Mouse (Mus musculus) adrenal gland, adult 8-10 months (tissue): Measurements from ENCODE around the gene St5. TPM values are rescaled to one million over a fixed set of nuclear protein-coding genes. Genes with fewer than 3 reads are reported as not detected.

ENCODE experiments used
- DNase-seq: peaks from one replicate; pipeline ENCODE4 v3.0.0; 2022
- total RNA-seq, 4 experiments: library from RNA; stranded (reverse); gene quantifications; 2 replicates each; pipeline ENCODE4 v1.2.4; 2022

The St5 gene
- total RNA-seq, 4 experiments from 2014 or later, result 26.9 to 62.4 (median 40.9) TPM

DNA sequence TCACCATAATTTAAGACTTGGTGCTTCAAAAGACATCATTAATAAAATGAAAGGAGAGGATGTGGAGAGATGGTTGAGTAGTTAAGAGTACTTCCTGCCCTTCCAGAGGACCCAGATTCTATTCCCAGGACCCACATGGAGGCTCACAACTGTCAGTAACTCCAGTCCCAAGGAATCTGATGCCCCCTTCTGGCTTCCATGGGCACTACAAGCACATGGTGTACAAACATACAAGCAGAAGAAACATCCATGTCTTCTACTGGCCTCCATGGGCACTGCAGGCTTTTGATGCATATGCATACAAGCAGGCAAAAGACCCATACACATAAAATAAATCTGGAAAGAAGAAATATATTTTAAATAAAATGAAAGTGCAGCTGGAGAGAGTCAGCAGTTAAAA lies 3.2 kb downstream of the St5 start:
- no peak for DNase-seq

DNA sequence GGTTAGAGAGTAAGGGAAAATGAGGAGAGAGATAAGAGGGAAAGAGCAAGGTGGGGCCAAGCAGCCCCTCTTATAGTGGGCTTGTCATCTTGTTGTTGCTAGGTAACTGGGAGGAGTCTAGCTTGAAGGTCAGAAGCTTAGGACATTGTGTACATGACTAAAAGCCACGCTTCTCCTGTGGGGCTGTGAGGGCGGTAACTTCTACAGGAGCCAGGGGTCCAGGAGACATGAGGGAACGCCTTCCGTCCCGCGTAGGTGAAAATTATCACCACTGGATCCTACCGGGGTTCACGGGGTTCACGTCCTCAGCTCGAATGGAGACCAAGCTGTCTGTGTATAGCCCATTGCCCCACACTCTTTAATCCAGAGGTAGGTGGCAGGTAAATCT lies 8.1 kb downstream of the St5 start:
- DNase-seq, result no peak

DNA sequence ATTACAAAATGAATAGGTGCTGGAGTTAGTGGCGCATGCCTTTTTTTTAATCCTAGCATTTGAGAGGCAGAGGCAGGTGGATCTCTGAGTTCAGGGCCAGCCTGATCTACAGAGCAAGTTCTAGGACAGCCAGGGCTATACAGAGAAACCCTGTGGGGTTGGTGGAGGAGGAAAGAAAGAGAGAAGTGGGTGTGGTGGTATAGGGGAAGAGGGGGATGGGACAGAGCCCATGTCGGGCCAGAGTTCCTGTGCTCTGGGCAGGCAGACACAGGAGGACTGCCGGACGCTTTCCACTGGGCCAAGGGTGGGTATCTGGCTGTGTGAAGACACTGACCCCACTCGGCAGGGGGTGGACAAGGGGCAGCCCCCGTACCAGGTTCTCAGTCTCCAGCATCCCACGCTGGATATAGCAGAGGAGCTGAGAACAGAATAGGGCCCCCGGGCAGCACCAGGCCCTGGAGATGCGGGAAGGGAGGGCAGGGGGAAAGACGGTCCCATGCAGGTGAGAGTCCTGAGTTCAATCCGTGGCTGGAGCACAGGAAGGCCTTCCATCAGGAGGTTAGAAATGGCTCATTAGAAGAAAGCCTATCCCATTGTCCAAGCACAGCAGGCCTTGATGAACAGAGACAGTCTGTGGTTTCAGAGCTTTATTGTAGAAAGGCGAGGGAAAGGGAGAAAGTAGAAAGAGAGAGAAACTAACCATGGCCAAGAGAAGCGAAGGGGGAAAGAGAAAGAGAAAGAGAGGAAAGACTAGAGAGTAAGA lies 8.6 kb downstream of the St5 start:
- no peak for DNase-seq

DNA sequence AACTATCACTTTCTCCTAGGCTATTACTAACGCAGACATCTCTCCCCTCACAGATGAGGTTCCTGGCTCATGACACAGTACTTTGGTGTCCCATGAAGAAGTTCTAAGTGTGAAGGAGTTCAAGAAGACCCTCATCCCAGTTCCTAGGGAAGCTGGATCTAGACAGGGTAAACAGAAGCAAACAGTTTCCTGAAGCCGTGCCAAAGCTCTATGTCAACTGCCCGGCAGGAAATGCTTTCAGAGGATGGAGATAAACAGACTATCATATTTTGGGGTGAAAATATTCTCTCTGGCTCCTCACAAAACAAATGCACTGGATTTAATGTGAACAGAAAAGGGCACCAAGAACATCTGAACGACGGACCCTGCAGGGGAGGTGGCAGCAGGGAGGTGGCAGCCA lies 12.4 kb downstream of the St5 start:
- DNase-seq, result no peak

DNA sequence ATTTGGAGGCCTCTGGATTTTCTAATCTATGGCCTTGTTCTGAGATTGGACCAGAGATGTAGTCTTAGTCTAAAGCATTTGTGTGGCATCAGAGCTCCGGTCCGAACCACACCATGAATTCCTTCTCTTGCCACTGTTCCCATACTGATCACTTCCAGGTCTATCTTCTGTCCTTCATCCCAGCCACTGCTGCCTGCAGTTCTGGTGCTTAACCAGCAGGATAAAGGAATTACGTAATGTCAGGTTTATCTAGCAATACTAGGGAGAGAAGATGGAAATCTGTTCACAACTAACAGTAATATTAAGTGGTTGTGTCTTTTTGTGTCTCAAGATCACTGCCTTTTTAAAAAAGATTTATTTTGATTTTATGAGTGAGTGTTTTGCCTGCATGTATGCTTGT lies 13.3 kb downstream of the St5 start:
- DNase-seq, result no peak

DNA sequence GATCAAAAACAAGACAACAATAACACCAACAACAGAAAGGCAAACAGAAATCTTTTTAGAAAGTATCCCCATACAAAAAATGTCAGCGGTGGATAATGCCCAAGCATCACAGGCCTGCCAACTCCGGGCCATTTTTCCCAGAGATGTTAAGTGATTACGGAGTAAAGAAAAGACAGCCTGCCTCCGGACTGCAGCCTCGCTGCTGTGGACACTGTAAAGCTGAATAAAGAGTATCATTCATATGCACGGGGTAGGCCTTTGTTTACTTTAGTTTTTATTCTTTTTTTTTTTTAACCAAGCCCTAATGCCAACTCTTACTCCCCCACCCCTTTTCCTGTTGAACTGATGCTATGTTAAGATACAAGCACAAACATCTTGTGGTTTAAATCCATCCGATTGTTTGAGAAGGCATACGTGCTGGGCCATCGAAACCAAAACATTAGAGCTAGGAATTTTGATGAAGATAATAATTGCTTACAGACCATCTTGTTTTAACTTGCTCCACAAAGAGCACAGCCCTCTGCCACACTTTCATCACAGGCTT lies 16.7 kb downstream of the St5 start:
- DNase-seq, result no peak

DNA sequence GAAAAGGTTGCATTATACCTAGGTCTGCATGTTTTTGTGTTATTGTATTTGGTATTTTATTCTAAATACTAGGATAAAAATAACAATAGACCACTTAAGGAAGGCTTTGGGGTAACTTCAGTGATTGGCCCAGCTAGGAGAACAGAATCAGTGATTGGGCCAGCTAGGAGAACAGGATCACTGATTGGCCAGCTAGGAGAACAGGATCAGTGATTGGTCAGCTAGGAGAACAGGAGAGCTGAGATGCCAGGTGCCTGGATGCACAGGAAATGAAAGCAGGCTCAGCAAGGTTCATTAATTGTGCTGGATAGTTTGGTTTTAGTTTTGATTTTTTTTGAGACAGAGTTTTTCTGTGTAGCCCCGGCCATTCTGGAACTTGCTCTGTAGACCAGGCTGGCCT lies 22.5 kb downstream of the St5 start:
- no peak for DNase-seq

DNA sequence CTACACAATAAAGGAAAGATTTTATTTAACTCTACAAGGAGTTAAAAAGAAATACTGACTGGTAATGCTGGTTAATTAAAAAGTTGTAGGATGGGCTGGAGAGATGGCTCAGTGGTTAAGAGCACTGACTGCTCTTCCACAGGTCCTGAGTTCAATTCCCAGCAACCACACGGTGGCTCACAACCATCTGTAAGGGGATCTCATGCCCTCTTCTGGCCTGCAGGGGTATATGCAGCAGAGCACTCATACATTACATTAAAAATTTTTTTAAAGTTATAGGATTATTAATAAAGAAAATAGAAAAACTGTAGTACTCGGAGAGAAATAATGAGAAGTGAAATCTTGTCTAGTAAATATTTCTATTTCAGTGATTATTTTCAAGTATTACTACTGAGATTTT lies 23.1 kb downstream of the St5 start:
- DNase-seq, result no peak

DNA sequence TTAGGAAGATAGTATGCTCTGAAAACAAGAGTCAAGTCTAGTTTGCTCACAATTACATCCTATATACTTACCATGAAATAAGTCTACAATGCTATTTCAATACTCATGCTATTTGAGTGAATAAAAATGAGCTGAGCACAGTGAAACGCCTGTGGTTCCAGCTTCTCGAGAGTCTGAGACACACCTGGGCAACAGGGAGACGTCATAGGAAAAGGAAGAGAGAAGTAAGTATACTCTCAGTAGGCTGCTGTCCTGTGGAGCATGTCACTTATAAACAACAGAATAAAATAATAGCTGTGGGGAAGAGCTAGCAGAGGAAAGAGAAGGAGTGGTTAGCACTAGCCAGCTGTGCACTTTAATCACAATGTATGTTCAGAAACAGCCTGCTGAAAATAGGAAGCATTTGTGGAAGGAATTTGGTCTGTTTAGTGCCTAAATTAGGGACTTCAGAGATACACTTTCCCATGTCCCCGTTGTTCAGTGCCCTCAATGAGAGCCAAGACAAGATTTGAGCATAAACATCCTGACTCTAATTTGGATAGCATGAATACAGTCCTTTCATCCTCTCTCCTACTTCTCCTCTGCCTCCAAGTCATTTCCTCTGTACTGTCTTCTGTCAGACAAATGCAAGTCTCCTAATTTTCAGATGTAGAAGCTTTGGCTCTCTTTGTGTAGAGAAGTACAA lies 28.3 kb downstream of the St5 start:
- DNase-seq, result no peak

DNA sequence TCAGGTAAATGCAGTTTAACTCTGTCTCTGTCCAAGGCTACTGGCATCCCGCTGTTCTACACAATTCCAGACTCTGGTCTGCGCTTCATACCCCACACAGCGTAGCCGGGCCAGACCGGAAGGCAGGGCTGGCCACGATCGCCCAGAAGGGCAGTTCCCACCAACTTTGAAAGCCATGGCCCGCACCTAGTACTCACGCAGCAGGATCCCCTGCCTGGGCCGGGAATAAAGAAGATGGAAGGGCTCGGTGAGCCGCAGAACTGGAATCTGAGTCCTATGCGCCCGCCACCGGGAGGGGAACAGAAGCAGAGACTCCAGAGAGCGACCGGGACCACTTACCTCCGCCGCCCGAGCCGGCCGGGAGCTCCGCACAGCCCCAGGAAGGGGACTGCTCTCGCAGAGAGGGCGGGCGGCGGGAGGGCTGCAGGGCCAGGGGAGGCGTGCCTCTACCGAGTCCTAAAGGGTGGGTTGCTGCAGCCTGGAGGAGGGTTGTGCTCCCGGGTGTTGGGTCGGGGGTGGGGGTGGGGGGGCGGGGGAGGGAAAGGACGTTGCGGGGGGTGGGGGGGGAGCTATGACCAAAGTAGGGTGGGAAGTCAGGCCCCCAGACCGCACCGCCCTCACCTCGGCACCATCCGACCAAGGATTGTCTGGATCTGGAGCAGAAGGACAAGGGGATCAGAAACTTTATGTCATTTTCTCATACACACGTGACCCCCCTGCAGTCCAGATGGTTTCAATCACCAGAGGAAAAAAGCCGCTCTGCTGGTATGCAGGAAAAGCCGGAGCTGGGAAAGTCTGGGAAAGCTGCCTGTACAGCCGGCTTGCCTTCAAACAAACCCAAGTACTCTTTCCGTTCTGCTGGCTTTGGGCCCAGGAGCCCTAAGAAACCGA lies 31.6 kb downstream of the St5 start:
- peak; percentile 45 for DNase-seq

DNA sequence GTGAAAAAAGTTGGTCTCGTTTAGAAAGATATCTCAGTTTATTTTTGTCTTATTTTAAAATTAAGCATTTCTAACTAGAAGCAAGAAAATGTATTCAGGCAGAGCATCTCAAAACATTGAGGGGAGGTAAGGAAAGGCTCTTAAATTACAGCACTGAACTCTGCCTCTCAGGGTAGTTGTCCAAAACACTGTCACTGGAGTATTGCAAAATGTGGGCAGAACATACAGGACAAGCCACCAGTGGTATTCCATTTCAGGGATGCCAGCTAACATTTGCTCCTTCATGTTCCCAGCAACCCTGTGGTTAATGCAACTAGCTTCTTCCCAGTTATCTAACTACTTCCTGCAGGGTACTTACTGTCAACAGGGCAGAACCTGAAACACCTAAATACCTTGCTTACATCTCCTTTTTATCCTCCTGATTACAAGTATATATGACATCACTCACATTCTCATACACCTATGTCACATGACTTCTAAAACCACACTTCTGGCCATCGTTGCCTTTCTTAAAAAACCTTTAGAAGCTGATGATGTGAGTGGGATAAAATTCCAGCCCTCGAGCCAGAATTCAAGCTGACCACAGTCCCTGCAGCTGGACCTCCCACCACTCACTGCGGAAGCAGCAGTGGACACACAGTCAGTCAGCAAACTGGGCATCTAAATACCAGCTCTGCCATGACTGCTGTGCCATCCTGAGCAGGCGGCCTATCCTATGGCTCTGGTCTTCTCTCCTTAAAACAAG lies 33.8 kb downstream of the St5 start:
- DNase-seq, result no peak

DNA sequence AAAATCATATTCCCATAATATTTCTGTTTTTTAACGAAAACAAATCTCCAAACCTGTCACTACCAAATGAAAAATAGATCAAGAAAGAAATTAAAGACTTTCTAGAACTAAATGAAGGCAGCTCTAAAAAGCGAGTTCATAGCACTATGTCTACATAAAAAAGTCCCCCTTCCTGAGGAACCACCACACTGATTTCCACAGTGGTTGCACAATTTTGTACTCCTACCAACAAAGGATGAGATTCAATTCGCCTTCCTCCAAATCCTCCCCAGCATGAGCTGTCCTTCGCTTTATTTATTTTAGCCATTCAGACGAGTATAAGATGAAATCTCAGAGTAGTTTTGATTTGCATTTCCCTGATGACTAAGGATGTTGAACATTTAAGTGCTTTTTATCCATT lies 36.7 kb downstream of the St5 start:
- DNase-seq, result no peak

DNA sequence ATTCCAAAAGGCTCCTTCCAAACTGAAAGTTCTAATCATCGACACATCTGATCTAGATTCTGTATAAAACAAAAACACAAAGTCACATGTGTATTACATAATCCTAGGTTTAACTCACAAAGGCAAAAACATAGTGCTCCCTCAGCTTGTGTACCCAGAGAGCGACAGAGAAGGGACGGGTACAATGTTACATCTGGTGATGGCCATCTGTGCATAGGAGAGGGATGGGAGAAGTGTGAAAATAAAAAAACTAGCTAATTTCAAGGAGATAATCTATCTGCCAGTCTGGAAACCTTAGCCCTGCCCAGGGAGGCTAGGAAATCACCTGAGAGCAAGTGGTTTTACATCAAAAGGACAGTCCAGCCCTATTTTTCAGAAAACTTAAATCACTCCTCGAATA lies 40.8 kb downstream of the St5 start:
- DNase-seq, result no peak

DNA sequence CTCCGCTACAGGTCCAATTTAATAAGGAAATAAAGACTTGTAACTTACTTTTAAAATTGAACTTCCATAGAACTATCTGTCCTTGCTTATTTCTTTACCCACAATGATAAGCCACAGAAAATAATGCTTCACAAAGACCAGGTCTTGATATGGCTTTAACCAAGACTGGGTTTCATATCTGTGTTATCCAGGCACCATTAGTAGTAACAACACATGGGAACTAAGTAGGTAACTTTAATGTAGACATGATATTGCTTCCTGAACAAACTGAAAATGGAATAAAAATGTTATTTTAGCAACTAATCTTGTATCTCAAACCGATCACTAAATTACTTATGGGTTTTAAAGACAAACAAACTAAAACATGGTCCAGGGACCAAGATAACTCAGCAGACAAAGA lies 44.1 kb downstream of the St5 start:
- no peak for DNase-seq

DNA sequence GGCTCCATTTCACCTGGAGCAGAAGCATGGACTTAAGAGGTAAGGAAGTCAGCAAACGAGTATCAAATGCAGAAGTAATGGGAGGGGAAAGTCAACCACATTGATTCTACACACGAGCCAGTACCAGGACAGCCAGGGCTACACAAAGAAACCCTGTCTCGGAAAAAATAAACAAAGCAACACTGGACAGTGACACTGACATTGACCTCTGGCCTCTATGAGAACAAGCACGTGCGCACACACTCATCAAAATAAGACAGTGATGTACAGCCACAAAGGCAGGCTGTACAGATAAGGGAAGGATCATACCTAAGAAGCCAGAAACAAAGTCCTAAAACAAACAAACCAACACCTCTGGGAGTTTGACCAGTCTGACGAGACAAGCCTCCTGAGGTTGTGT lies 45.5 kb downstream of the St5 start:
- DNase-seq, result no peak

DNA sequence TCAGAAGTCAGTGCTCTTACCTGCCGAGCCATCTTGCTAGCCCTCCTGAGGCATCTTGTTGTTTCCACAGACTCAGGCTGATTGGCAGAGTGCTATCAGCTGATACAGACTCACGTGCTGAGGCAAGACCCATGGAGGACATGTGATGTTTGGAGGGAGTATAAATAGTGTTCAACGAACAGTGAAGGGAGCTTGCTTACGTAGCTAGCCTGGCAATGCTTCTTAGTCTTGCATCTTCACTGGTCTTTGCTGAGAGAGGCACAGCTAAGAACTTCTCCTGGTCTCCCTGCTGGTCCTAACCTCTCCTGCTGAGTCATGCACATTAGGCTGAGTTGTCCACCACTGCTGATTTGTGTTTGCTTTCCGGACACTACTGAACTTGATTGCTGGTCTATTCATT lies 48.5 kb downstream of the St5 start:
- no peak for DNase-seq

DNA sequence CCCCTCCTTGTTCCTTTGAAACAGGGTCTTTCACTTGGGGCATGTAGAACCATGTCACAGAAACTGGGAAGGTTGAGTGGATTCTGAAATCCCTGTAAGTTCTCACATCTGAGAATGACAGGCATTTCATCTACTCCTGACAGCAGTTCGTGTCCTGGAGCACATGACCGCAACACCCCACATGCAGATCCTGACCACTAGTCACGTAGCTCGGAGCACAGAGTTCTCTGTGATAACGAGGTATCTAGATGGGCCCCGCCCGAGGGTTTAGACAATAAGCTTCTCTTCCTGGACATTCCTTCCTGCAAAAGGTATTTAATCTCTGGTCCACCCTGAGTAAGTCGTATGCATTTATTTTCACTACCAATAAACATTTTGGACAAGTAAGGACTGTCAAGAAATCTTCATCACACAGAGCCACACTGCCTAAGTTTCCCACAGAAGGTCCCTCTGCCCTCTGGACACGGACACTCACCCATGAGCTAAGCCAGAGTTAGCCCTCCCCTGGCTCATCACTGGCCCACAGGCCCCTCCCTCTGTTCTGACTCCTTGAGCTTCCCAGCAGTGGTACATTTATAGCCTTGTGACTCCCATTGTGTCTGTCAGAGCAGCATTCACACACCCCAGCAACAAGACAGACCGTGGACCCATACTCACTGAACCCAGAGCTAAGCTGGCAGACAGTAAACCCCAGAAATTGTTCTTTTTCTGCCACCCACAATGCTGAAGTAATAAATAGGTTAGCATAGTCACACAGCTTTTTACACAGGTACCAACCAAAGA lies 54.4 kb downstream of the St5 start:
- DNase-seq, result no peak

DNA sequence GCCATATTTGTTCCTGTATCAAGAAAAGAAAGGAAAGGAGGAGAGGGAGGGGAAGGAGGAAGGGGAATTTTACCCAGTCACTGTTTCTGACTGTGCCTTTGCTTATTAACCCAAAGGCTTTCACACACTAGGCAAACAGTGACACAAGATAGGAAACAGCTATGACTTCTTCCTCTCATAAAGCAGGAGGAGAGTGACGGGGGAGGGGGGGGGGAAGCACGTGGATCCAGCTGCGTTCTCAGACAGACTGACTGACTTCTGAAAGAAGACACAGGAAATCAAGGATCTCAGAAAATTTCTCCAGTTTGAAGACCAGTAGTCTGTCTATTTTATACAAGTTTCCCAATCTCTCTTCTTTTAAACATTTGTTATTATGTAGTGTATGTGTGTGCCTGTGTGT lies 56.8 kb downstream of the St5 start:
- no peak for DNase-seq

DNA sequence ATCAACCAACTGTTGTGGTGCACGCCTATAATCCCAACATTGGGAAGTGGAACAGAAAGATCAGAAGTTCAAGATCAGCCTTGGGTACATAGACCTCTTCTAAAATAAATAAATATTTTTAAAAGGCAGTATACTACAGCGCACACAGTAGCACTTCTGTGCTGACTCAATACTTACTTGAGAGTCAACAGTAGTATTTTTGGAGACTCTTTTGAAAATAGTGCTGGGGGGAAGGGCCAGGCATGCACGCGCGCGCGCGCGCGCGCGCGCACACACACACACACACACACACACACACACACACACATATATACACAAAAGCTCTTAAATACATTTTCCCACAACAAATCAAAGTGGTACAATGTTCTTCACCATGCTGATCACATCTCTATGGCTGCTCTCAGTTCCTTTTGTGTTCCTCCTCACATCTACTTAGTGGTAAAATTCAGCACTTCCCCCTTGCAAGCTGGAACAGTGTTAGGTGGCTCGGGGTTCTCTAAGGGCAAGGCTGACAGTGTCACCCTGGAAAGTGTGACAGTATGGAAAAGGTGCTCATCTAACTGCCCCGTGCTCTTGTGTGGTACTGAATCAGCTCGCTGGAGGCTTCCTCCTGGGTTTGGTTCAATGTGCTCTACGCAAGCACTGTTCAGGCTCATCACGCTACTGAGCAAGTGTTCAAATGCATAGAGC lies 60.0 kb downstream of the St5 start:
- DNase-seq, result no peak

DNA sequence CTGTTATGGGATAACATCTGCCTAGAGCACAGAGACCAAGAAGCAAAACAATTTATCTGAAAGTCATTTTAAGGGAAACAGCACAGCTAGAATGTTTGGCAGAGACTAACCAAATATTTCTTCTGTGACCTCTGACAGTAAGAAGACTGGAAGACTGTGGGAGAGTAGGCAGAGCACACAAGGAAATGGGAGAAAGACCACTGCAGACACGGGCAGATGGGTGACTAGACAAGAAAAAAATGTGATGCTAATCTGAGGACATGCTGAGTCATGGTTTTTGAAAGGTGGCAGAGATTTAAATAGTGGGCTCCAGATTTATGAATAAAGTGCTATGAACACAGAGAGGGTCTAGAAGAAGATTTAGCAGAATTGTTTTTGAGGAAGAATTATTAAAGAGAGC lies 61.4 kb downstream of the St5 start:
- DNase-seq, result no peak

DNA sequence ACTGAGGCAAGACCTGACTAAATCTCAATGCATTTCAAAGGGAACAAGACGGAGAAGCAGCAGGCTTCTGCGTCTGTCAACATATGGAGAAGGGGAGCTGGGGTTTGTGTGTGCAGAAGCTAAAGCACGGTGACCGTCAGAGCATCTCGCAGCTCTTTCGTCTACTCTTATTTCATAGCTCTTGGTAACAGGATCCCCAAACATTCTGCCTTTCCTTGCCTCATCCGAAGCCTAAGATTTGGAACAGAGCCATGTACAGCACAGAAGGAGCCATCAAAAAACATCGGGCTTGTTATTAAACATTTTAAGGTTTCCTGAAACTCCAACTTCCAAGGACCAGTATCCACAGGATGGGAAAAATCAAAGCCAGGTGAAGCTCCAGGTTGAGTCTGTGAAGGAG lies 62.3 kb downstream of the St5 start:
- DNase-seq, result no peak
